Mouse (Mus musculus) CD4-positive, CD25-positive, alpha-beta regulatory T cell (primary cell): ENCODE measurements around the gene Obox3. TPM values are rescaled to one million over a fixed set of nuclear protein-coding genes. Genes with fewer than 3 reads are reported as not detected.

Experiments
- polyA plus RNA-seq: library from polyadenylated mRNA; unstranded; fragments of 100-300 nt; shearing (Covaris generic); gene quantifications from one replicate; pipeline ENCODE4 v1.2.1, GENCODE M21; 2017

The Obox3 gene
- not detected for polyA plus RNA-seq

DNA sequence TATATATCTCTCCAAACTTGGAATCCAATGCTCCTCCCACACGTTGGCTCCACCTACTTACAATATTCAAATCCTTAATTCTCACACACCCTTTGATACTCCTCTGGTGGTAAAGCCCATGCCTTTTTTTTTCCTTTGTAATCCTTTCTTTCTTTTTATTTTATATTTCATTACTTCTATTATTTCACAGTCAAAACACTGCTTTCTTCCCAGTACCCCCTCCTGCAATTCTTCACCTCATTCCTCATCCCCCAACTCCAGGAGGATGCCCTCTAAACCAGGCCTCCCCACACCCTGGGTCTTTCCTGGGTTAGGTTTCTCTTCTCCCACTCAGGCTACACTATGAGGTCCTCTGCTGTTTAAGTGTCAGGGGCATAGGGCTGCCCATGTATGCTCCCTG is at the start of gene Obox3:
Obox3 (minus strand) TSS at position 101 of the 400 bp plus-strand sequence.

Other genes starting within 250 kb of the Obox3 start
- not detected for gene Obox5, start 110.2 kb upstream of the Obox3 start, polyA plus RNA-seq
- gene Obox6, start 199.8 kb upstream of the Obox3 start, polyA plus RNA-seq: not detected
- gene Crx, start 240.1 kb upstream of the Obox3 start, polyA plus RNA-seq: not detected
- gene Crxos, start 242.7 kb upstream of the Obox3 start, polyA plus RNA-seq: not detected